Mouse (Mus musculus) bone marrow macrophage, adult 2 months (primary cell): ENCODE data around the gene Cpn2.
A peak's percentile ranks its signal among the peaks of the same experiment; 100 is the strongest.

Experiments
- CTCF ChIP-seq: IDR thresholded peaks from 2 replicates; pipeline ENCODE4 v1.5.1; 2012; ENCODE audit warnings: low read depth, mild to moderate bottlenecking, low read length, moderate library complexity
- POLR2A ChIP-seq: IDR thresholded peaks from 2 replicates; pipeline ENCODE4 v1.6.1; 2012; ENCODE audit warnings: mild to moderate bottlenecking, low read depth, low read length, borderline replicate concordance

GRCm38 (mm10) chr16:30283743-30284337, 16.5 kb upstream of the Cpn2 start:
- TF ChIP-seq CTCF, result peak; percentile 70
- no peak for TF ChIP-seq POLR2A
